Comparison of ENCODE assay signal across 21 mouse cellular contexts in the genomic region with DNA sequence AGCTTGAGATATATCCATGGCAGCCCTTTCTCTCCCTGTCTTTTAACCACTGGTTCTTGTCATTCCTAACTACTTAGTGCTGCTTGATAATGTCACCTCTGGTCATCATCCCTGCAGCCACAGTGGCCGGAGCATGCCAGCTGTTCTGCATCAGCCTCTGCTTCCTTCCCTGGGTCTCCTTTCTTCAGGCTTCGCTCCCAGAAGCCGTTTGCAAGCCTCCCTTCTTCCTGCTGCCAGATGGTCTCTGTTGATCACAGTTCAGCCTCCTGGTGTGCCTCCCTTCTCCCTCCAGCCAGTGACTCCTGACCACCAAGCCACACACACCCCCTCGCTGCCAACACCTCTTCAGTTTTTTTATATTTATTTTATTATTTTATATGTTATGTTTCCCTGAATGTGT. TPM values are rescaled to one million over a fixed set of nuclear protein-coding genes. Genes with fewer than 3 reads are reported as not detected.
DNase-seq lines count a peak whose midpoint lies in the region; ATAC-seq and TF ChIP-seq lines count a peak whose summit lies in the region.
"Had no signal": no experiment of that assay in that cellular context is flagged by ENCODE, and none has a peak within 500 bp of the region (broad histone marks: within the 10 kb centered on the region; RNA-seq: fewer than 3 reads in every experiment).

No protein-coding gene starts in this region.

- 43% methylated on average over 4 of the region's 4 CpGs for WGBS in kidney, postnatal 0 days
- WGBS in kidney, embryonic 15.5 days: 41% methylated on average over 4 of the region's 4 CpGs
- 78% methylated on average over 4 of the region's 4 CpGs for WGBS in hindbrain, embryonic 10.5 days

- intact Hi-C loops in heart, postnatal 25 days (cut with DNase I): no loop called here

- DNase-seq in heart, adult 18-20 months: peak; percentile 21 to 31
- no peak for DNase-seq in heart, postnatal 25 days (ENCODE audit: low spot score)
- DNase-seq in kidney, postnatal 0 days (ENCODE audit: low spot score): peak; percentile 58
- peak; percentile 82 for DNase-seq in lung, postnatal 10 days
- DNase-seq in frontal cortex, postnatal 36 days (ENCODE audit: low spot score in 2 of 2): no peak
- DNase-seq in hindbrain, embryonic 10.5 days (ENCODE audit: low spot score): no peak
- DNase-seq: adrenal gland, postnatal 10 days; cerebellum, adult 9-10 months; liver, embryonic 13.5 days; right cerebral cortex, postnatal 4 days; thymus, postnatal 25 days had no signal

- H3K4me1 ChIP-seq in kidney, postnatal 0 days (replicated peaks; ENCODE audit: insufficient read depth, low read length): no peaks in the 10 kb centered on the region; the same call in 1 of the 2 replicates
- H3K4me1 ChIP-seq in kidney, embryonic 15.5 days: peaks cover 17% of the 10 kb centered on the region
- H3K4me1 ChIP-seq in hindbrain, embryonic 10.5 days (replicated peaks): no peaks in the 10 kb centered on the region
- H3K4me1 ChIP-seq: forebrain, embryonic 12.5 days; limb, embryonic 13.5 days; midbrain, embryonic 12.5 days; neural tube, embryonic 12.5 days had no signal

- no peak overlapping the region for H3K4me2 ChIP-seq in kidney, postnatal 0 days (ENCODE audit: low read length)
- no peak overlapping the region for H3K4me2 ChIP-seq in kidney, embryonic 15.5 days
- H3K4me2 ChIP-seq: forebrain, embryonic 12.5 days; hindbrain, embryonic 14.5 days; limb, embryonic 13.5 days; liver, embryonic 13.5 days; midbrain, embryonic 12.5 days; neural tube, embryonic 12.5 days had no signal

- no peaks in the 10 kb centered on the region for H3K36me3 ChIP-seq in kidney, postnatal 0 days (ENCODE audit: insufficient read depth, low read length)
- peaks cover 29% of the 10 kb centered on the region for H3K36me3 ChIP-seq in kidney, embryonic 15.5 days
- peaks cover 68% of the 10 kb centered on the region for H3K36me3 ChIP-seq in hindbrain, embryonic 10.5 days

- H3K9me3 ChIP-seq in kidney, postnatal 0 days (replicated peaks; ENCODE audit: low read length): no peaks in the 10 kb centered on the region; the same call in 1 of the 2 replicates
- H3K9me3 ChIP-seq in kidney, embryonic 15.5 days (replicated peaks): no peaks in the 10 kb centered on the region
- no peaks in the 10 kb centered on the region for H3K9me3 ChIP-seq in hindbrain, embryonic 10.5 days
- H3K9me3 ChIP-seq: embryonic facial prominence, embryonic 10.5 days; forebrain, embryonic 12.5 days; G1E; limb, embryonic 13.5 days; liver, embryonic 13.5 days; midbrain, embryonic 12.5 days; neural tube, embryonic 12.5 days had no signal

- TF ChIP-seq CTCF in kidney, postnatal 0 days (IDR thresholded peaks at IDR 0.05; ENCODE audit: low read depth): no peak

- no peak overlapping the region for H3K4me3 ChIP-seq in kidney, postnatal 0 days (replicated peaks; ENCODE audit: low read depth, low read length)
- no peak overlapping the region for H3K4me3 ChIP-seq in kidney, embryonic 15.5 days (replicated peaks)
- no peak overlapping the region for H3K4me3 ChIP-seq in hindbrain, embryonic 10.5 days
- H3K4me3 ChIP-seq: embryonic facial prominence, embryonic 10.5 days; forebrain, embryonic 12.5 days; limb, embryonic 13.5 days; liver, embryonic 13.5 days; midbrain, embryonic 12.5 days; neural tube, embryonic 12.5 days had no signal

- H3K27me3 ChIP-seq in kidney, postnatal 0 days (ENCODE audit: insufficient read depth, low read length): no peaks in the 10 kb centered on the region
- no peaks in the 10 kb centered on the region for H3K27me3 ChIP-seq in kidney, embryonic 15.5 days
- no peaks in the 10 kb centered on the region for H3K27me3 ChIP-seq in hindbrain, embryonic 10.5 days (ENCODE audit: insufficient read depth, poor library complexity, severe bottlenecking)
- H3K27me3 ChIP-seq: forebrain, embryonic 12.5 days; limb, embryonic 13.5 days; liver, embryonic 13.5 days; midbrain, embryonic 12.5 days; neural tube, embryonic 12.5 days had no signal

- no peak for ATAC-seq in kidney, postnatal 0 days (replicated peaks; ENCODE audit: low FRiP score, low read depth)
- ATAC-seq in kidney, embryonic 15.5 days (replicated peaks; ENCODE audit: low FRiP score): no peak
- ATAC-seq: activated CD4-positive, CD25-positive, alpha-beta regulatory T cell, adult 4 months had no signal

- no peak overlapping the region for H3K27ac ChIP-seq in kidney, postnatal 0 days
- H3K27ac ChIP-seq in kidney, embryonic 15.5 days: no peak overlapping the region
- no peak overlapping the region for H3K27ac ChIP-seq in hindbrain, embryonic 10.5 days
- H3K27ac ChIP-seq: embryonic facial prominence, embryonic 10.5 days; forebrain, embryonic 12.5 days; hindbrain, embryonic 14.5 days; limb, embryonic 13.5 days; liver, embryonic 13.5 days; midbrain, embryonic 12.5 days; neural tube, embryonic 12.5 days had no signal

- H3K9ac ChIP-seq in kidney, postnatal 0 days (ENCODE audit: low read depth, low read length): no peak overlapping the region
- H3K9ac ChIP-seq in kidney, embryonic 15.5 days: no peak overlapping the region
- H3K9ac ChIP-seq: forebrain, embryonic 12.5 days; hindbrain, embryonic 14.5 days; limb, embryonic 13.5 days; liver, embryonic 13.5 days; midbrain, embryonic 12.5 days; neural tube, embryonic 12.5 days had no signal

RNA-seq across cellular contexts. Expression of gene Kcnk13, which starts 25.8 kb away (rescaled TPM):
- total RNA-seq in heart, adult 18-20 months (2021): under 1 TPM; 0.46 to 0.47 TPM
- total RNA-seq in heart, postnatal 25 days (2021): under 1 TPM; 0.22 to 0.36 TPM
- polyA plus RNA-seq in kidney, postnatal 0 days (2015; fragmentation: Nextera tagmentation; extraction: Ambion mirVana): 0.11 and 0.16 TPM in 2 replicates
- 0.42 and 0.44 TPM in 2 replicates for polyA plus RNA-seq in kidney, embryonic 15.5 days (2015; fragmentation: Nextera tagmentation; extraction: Ambion mirVana)
- 0.06 and 0.13 TPM in 2 replicates for polyA plus RNA-seq in hindbrain, embryonic 10.5 days (2016; fragmentation: Nextera tagmentation; extraction: Ambion mirVana)
- total RNA-seq: common myeloid progenitor, adult 5-6 weeks had no signal
- polyA plus RNA-seq: activated CD4-positive, CD25-positive, alpha-beta regulatory T cell, adult 4 months; G1E had no signal

RNA-seq across cellular contexts. Expression of gene Tdp1, which starts 54.2 kb away (rescaled TPM):
- 10 to 100 TPM in 1 of 2 experiments, 1 to 10 TPM in 1; 8.8 to 10.5 TPM for total RNA-seq in heart, adult 18-20 months (2021)
- total RNA-seq in heart, postnatal 25 days (2021): 10 to 100 TPM in 1 of 2 experiments, 1 to 10 TPM in 1; 8.8 to 10.1 TPM
- polyA plus RNA-seq in kidney, postnatal 0 days (2015; fragmentation: Nextera tagmentation; extraction: Ambion mirVana): 31.3 and 37.9 TPM in 2 replicates
- polyA plus RNA-seq in kidney, embryonic 15.5 days (2015; fragmentation: Nextera tagmentation; extraction: Ambion mirVana): 59.2 and 59.3 TPM in 2 replicates
- polyA plus RNA-seq in hindbrain, embryonic 10.5 days (2016; fragmentation: Nextera tagmentation; extraction: Ambion mirVana): 77.9 and 83.9 TPM in 2 replicates

RNA-seq across cellular contexts. Expression of gene Efcab11, which starts 54.2 kb away (rescaled TPM):
- total RNA-seq in heart, adult 18-20 months (2021): not detected
- under 1 TPM in 1 of 2 experiments, not detected in 1; 0.20 TPM for total RNA-seq in heart, postnatal 25 days (2021)
- 6.8 and 8.3 TPM in 2 replicates for polyA plus RNA-seq in kidney, postnatal 0 days (2015; fragmentation: Nextera tagmentation; extraction: Ambion mirVana)
- 10.7 and 12.7 TPM in 2 replicates for polyA plus RNA-seq in kidney, embryonic 15.5 days (2015; fragmentation: Nextera tagmentation; extraction: Ambion mirVana)
- polyA plus RNA-seq in hindbrain, embryonic 10.5 days (2016; fragmentation: Nextera tagmentation; extraction: Ambion mirVana): 21.9 and 24.4 TPM in 2 replicates

Comparison
In these comparisons a context has a peak if more than half of its experiments do, and no peak if none do; other contexts are left out.
1. DNase-seq: peak in heart, adult 18-20 months (2 of 2), kidney, postnatal 0 days (single experiment) and lung, postnatal 10 days (single experiment); none in heart, postnatal 25 days (single experiment), frontal cortex, postnatal 36 days (0 of 2) and hindbrain, embryonic 10.5 days (single experiment).